ENCODE assay signal across 18 mouse cellular contexts in the genomic region with DNA sequence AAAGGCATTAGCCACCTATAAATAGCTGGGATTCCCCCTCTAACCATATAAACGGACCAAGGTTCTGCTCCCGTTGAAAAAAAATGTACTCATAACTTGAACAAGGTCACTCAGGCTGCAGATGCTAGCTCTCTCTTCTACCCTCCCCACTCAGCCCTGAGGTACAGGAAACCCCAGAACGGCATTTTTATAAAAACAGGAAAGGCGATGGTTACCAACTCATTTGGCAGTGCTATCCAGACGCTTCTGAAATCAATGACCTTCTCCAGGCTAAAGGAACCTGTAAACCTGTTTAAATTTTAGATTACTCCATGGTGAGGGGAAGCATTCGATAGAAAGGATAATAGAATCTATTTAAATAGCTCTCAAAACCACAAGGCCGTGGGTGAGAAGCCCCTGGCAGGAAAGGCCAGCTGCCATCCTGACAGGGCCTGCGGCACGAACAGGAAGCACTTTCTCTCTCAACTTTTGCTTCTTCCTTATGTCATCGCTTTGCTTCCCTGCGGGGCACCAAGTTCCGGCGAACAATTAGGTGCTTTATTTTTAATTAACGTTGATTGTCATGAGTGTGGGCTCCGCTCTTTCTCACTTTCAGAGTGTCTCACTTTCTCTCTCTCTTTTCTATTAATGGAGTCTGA. TPM values are rescaled to one million over a fixed set of nuclear protein-coding genes. Genes with fewer than 3 reads are reported as not detected.
DNase-seq lines count a peak whose midpoint lies in the region; TF ChIP-seq lines count a peak whose summit lies in the region.
"Had no signal": no experiment of that assay in that cellular context is flagged by ENCODE, and none has a peak within 500 bp of the region (broad histone marks: within the 10 kb centered on the region; RNA-seq: fewer than 3 reads in every experiment).

No protein-coding gene starts in this region.

- no peak for TF ChIP-seq CTCF in thymus, adult 2 months (IDR thresholded peaks at IDR 0.05; ENCODE audit: borderline replicate concordance, control insufficient read depth, extremely low read depth, insufficient read depth, low read length, poor library complexity)

- 0 out of 2 replicates have a peak overlapping the region, but pooled peaks have one; percentile 3 for H3K27ac ChIP-seq in thymus, adult 2 months (ENCODE audit: control insufficient read depth, insufficient read depth, low read length)
- H3K27ac ChIP-seq: heart, adult 2 months; hindbrain, embryonic 10.5 days; midbrain, embryonic 12.5 days had no signal

- peaks cover 3% of the 10 kb centered on the region for H3K4me1 ChIP-seq in thymus, adult 2 months (replicated peaks; ENCODE audit: control insufficient read depth, insufficient read depth, low read length)
- H3K4me1 ChIP-seq: hindbrain, embryonic 10.5 days; midbrain, embryonic 12.5 days had no signal

- peaks cover 54% of the 10 kb centered on the region for H3K36me3 ChIP-seq in thymus, adult 2 months (ENCODE audit: control insufficient read depth, insufficient read depth, low read length)
- H3K36me3 ChIP-seq: G1E had no signal

- no peaks in the 10 kb centered on the region for H3K27me3 ChIP-seq in thymus, adult 2 months (ENCODE audit: control insufficient read depth, insufficient read depth, low read length)
- H3K27me3 ChIP-seq: midbrain, embryonic 12.5 days had no signal

- DNase-seq in adrenal gland, postnatal 14 days: peak; percentile 38
- DNase-seq in adrenal gland, adult 8-10 months: no peak
- no peak for DNase-seq in thymus, adult 2 months
- no peak for DNase-seq in thymus, postnatal 4 days
- DNase-seq in T-cell, adult 2 months (ENCODE audit: low spot score): peak; percentile 59
- peak; percentile 64 for DNase-seq in naive thymus-derived CD4-positive, alpha-beta T cell, adult 2 months (ENCODE audit: low read depth)
- no peak for DNase-seq in urinary bladder, adult 2 months (ENCODE audit: low spot score)
- DNase-seq in retina, postnatal 1 day: no peak
- DNase-seq: adrenal gland, adult 2 months; cerebellum, adult 2 months; layer of hippocampus, postnatal 36 days; lung, embryonic 14.5 days; lung, postnatal 4 days had no signal

- no peak overlapping the region for H3K4me3 ChIP-seq in thymus, adult 2 months (ENCODE audit: control insufficient read depth, insufficient read depth, low read length)
- H3K4me3 ChIP-seq: heart, adult 2 months; hindbrain, embryonic 10.5 days; midbrain, embryonic 12.5 days; myocyte had no signal

- WGBS in thymus, adult 2 months: 21% methylated on average over 15 of the region's 15 CpGs

- TF ChIP-seq POLR2A in thymus, adult 2 months (IDR thresholded peaks at IDR 0.05; ENCODE audit: control insufficient read depth, extremely low read depth, insufficient read depth, low read length, poor library complexity): no peak

RNA-seq across cellular contexts. Expression of gene Slc38a1, which starts 59.2 kb away (rescaled TPM):
- total RNA-seq in adrenal gland, postnatal 14 days (2021): 43.1 and 51.9 TPM in 2 replicates
- total RNA-seq in adrenal gland, adult 8-10 months (2022): 10 to 100 TPM; 23.1 to 32.4 (median 27.6) TPM
- 136 and 170 TPM in 2 replicates for polyA plus RNA-seq in thymus, adult 2 months (2012; rRNA removed)
- 13.9 and 21.5 TPM in 2 replicates for polyA plus RNA-seq in urinary bladder, adult 2 months (2012; rRNA removed)
- polyA plus RNA-seq: G1E had no signal

Comparison
In these comparisons a context has a peak if more than half of its experiments do, and no peak if none do; other contexts are left out.
1. DNase-seq: peak in adrenal gland, postnatal 14 days (single experiment), T-cell, adult 2 months (single experiment) and naive thymus-derived CD4-positive, alpha-beta T cell, adult 2 months (single experiment); none in adrenal gland, adult 8-10 months (single experiment), thymus, adult 2 months (single experiment), thymus, postnatal 4 days (single experiment), urinary bladder, adult 2 months (single experiment) and retina, postnatal 1 day (single experiment).